Mouse (Mus musculus) left cerebral cortex, adult 8-10 months (tissue): ENCODE data around the gene Acat3. TPM values are rescaled to one million over a fixed set of nuclear protein-coding genes. Genes with fewer than 3 reads are reported as not detected.

Source experiments
- total RNA-seq, 4 experiments: library from RNA; stranded (reverse); gene quantifications; 2 replicates each; pipeline ENCODE4 v1.2.4; 2022

Gene Acat3
- total RNA-seq, 4 experiments from 2014 or later, result 5.4 to 6.9 (median 6.2) TPM

Other genes with a start within 250 kb of the Acat3 start
- gene Igf2r, start 170.9 kb downstream of the Acat3 start, total RNA-seq, result 10 to 100 TPM; 26.6 to 27.7 (median 27.2) TPM
- gene Mas1, start 72.5 kb downstream of the Acat3 start, total RNA-seq, result 10 to 100 TPM; 27.0 to 33.2 (median 27.9) TPM
- under 1 TPM in 3 of 4 experiments, not detected in 1; 0.33 to 0.68 (median 0.39) TPM for gene Mrgprh, start 64.6 kb downstream of the Acat3 start, total RNA-seq
- gene Pnldc1, start 30.4 kb downstream of the Acat3 start, total RNA-seq, result 1 to 10 TPM; 1.5 to 2.9 (median 2.0) TPM
- 100 to 1,000 TPM; 209 to 229 (median 211) TPM for gene Tcp1, start 24.9 kb downstream of the Acat3 start, total RNA-seq
- 10 to 100 TPM; 54.3 to 65.1 (median 61.2) TPM for gene Mrpl18, start 24.3 kb downstream of the Acat3 start, total RNA-seq
- gene Acat2, start 20.1 kb upstream of the Acat3 start, total RNA-seq, result 10 to 100 TPM; 66.3 to 83.6 (median 76.6) TPM
- gene Wtap, start 53.6 kb upstream of the Acat3 start, total RNA-seq, result 10 to 100 TPM; 51.8 to 58.0 (median 54.8) TPM
- gene Sod2, start 66.2 kb upstream of the Acat3 start, total RNA-seq, result 100 to 1,000 TPM; 253 to 266 (median 261) TPM
- under 1 TPM in 1 of 4 experiments, not detected in 3; 0.42 TPM for gene Gpr31b, start 111.7 kb upstream of the Acat3 start, total RNA-seq
- gene Tcp10b, start 120.5 kb upstream of the Acat3 start, total RNA-seq, result under 1 TPM; 0.34 to 0.93 (median 0.69) TPM
- gene Unc93a, start 191.2 kb upstream of the Acat3 start, total RNA-seq, result under 1 TPM in 1 of 4 experiments, not detected in 3; 0.17 TPM